Mouse (Mus musculus): Measurements from ENCODE around the gene Mapkap1. TPM values are rescaled to one million over a fixed set of nuclear protein-coding genes. Genes with fewer than 3 reads are reported as not detected.
A peak's percentile ranks its signal among the peaks of the same experiment; 100 is the strongest.

The Mapkap1 gene
- 62.1 and 67.9 TPM in 2 replicates for polyA plus RNA-seq (2015; fragmentation: Nextera tagmentation; extraction: Ambion mirVana)

DNA sequence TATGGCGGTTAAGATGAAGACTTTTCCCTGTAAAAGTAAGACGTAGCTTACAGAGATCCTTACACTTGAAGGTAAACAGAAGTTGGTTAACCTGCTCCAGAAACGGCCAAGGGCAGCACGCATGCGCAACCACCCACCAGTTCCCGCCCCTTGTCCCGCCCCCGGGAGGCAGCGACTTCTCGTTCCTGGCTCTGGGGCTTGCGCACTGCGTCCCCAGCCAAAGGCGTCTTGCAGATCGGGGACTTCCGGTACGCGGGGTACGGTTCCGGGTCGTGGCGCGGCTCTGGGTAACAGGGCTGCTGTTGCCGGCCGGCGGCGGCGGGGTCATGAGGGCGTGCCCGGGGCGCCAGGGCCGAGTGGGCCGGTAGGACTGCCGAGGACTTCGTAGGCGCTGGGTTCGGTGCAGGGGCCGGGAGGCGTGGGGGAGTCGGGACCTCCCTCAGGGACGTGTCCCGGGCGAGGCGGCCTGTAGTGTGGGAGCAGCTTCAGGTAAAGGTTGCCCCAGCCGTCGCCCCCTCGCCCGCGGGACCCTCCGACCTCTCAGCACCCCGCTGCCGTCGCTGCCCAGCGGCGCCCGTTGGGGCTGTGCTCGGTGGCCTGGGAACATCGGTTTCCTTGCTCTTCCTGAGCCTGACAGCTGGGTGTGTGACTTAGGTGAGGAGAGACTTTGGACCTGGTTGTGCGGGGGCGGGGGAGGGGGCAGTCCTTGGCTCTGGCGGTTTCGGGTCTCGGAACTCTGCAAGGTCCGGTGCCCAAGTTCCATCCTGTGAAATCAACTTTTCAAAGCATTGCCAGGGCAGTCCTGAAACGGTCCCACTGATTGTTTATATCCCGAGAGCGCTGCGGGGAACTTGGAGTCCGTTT lies at the start of gene Mapkap1:
Gene Mapkap1 (plus strand): TSS at position 171 of the 864 bp plus-strand sequence.
- no peaks in the 10 kb centered on the region for H3K9me3 ChIP-seq (ENCODE audit: low read length)
- TF ChIP-seq CTCF (IDR thresholded peaks at IDR 0.05) (no peak), EP300 (IDR thresholded peaks at IDR 0.05) (no peak)
- H3K27me3 ChIP-seq (replicated peaks; ENCODE audit: insufficient read depth, low read length): no peaks in the 10 kb centered on the region
- peak within 1 kb of the TSS; percentile 80 for H3K4me2 ChIP-seq (replicated peaks; ENCODE audit: low read depth, low read length)
- no peaks in the 10 kb centered on the region; the same call in 1 of the 2 replicates for H3K4me1 ChIP-seq (ENCODE audit: insufficient read depth, low read depth, low read length)
- H3K27ac ChIP-seq (ENCODE audit: low read length): peak within 1 kb of the TSS; percentile 77
- ATAC-seq: peak; percentile 100
- under 1% methylated on average over 46 of the region's 68 CpGs for WGBS
- no peaks in the 10 kb centered on the region for H3K36me3 ChIP-seq (ENCODE audit: insufficient read depth, low read length)
- peak within 1 kb of the TSS; percentile 85 for H3K9ac ChIP-seq (replicated peaks; ENCODE audit: low read depth)
- peak; percentile 98 for DNase-seq (ENCODE audit: low spot score)
- H3K4me3 ChIP-seq (ENCODE audit: low read depth, low read length): peak within 1 kb of the TSS; percentile 87

DNA sequence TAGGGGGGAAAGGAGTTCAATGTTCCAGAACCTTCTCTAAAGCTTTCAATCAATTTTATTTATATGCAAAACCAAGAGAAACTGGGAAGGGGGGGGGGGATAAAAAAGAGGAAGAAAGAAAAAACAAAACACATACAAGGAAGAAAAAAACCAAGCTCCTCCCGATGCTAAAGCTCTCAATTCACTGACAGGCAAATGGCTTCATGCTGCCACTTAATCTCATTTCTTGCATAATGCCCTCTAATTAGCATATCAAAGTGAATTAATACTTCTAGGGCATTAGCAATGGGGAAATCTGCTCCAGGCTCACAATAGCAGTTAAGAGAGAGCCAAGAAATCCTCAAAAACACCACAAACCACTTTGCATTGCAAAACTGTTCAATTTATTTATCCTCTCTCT lies 42.9 kb upstream of the Mapkap1 start:
- Histone ChIP-seq H3K4me2 (replicated peaks; ENCODE audit: low read depth, low read length) (no peak overlapping the region), H3K9ac (replicated peaks; ENCODE audit: low read depth) (no peak overlapping the region), H3K4me1 (ENCODE audit: insufficient read depth, low read depth, low read length) (no peaks in the 10 kb centered on the region), H3K9me3 (ENCODE audit: low read length) (no peaks in the 10 kb centered on the region), H3K27ac (ENCODE audit: low read length) (no peak overlapping the region), H3K27me3 (replicated peaks; ENCODE audit: insufficient read depth, low read length) (no peaks in the 10 kb centered on the region), H3K4me3 (ENCODE audit: low read depth, low read length) (no peak overlapping the region), H3K36me3 (ENCODE audit: insufficient read depth, low read length) (no peaks in the 10 kb centered on the region)
- 13% methylated on average over 1 of the region's 1 CpGs for WGBS
- DNase-seq (ENCODE audit: low spot score) (peak; percentile 73), ATAC-seq (peak; percentile 40; the same call in 1 of the 2 replicates)
- TF ChIP-seq CTCF (IDR thresholded peaks at IDR 0.05) (no peak), EP300 (IDR thresholded peaks at IDR 0.05) (0 out of 2 replicates have a peak, but pooled peaks have one; percentile 12)

DNA sequence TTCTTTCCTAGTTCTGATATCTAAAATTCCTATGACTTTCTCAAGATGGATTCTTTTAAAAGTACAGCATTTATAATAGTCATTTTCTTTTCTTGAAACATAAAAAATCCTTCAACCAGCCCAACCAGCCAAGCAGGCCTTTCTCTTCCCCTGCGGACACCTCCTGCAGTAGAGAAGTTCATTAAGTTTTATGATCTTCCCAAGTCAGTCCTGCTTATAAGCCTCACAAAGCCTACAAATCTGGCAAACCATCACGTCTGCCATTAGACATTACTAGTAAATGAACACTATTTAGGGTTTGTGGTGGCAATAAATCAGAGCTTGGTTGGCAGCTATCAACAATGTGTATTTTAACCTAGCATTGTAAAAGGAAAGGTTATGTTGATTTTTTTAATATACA lies 39.5 kb upstream of the Mapkap1 start:
- Histone ChIP-seq H3K4me1 (ENCODE audit: insufficient read depth, low read depth, low read length) (no peaks in the 10 kb centered on the region), H3K36me3 (ENCODE audit: insufficient read depth, low read length) (no peaks in the 10 kb centered on the region), H3K27me3 (replicated peaks; ENCODE audit: insufficient read depth, low read length) (no peaks in the 10 kb centered on the region), H3K4me2 (replicated peaks; ENCODE audit: low read depth, low read length) (no peak overlapping the region), H3K4me3 (ENCODE audit: low read depth, low read length) (no peak overlapping the region), H3K9ac (replicated peaks; ENCODE audit: low read depth) (no peak overlapping the region), H3K27ac (ENCODE audit: low read length) (no peak overlapping the region), H3K9me3 (ENCODE audit: low read length) (no peaks in the 10 kb centered on the region)
- DNase-seq (ENCODE audit: low spot score) (no peak), ATAC-seq (no peak)
- 76% methylated on average over 2 of the region's 2 CpGs for WGBS
- no peak for TF ChIP-seq EP300 (IDR thresholded peaks at IDR 0.05)
- no peak for TF ChIP-seq CTCF (IDR thresholded peaks at IDR 0.05)

DNA sequence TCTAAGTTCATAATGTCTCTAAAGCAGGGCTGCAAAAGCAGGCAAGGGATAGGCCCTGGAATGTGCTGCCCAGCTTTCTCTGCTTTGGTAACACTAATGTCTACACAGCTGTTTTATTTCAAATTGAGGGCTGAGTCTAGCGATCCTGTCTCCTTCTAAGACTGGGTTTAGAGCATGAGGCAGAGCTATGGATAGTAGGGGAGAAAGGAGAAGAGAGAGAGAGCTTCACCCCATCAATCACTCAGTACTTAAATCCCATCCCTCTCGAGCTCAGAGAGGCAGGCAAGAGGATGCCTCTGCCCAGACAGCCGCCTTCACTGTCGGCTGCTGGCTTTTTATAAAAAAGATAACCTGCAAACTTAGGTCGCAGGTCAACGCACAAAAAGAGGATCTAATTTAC lies 38.2 kb upstream of the Mapkap1 start:
- Histone ChIP-seq H3K4me1 (ENCODE audit: insufficient read depth, low read depth, low read length) (no peaks in the 10 kb centered on the region), H3K4me2 (replicated peaks; ENCODE audit: low read depth, low read length) (peak overlapping the region; percentile 34; the same call in 1 of the 2 replicates), H3K9me3 (ENCODE audit: low read length) (no peaks in the 10 kb centered on the region), H3K27me3 (replicated peaks; ENCODE audit: insufficient read depth, low read length) (no peaks in the 10 kb centered on the region), H3K4me3 (ENCODE audit: low read depth, low read length) (no peak overlapping the region), H3K36me3 (ENCODE audit: insufficient read depth, low read length) (no peaks in the 10 kb centered on the region), H3K9ac (replicated peaks; ENCODE audit: low read depth) (no peak overlapping the region), H3K27ac (ENCODE audit: low read length) (0 out of 2 replicates have a peak overlapping the region, but pooled peaks have one; percentile 3)
- 23% methylated on average over 6 of the region's 6 CpGs for WGBS
- peak; percentile 61 for DNase-seq (ENCODE audit: low spot score)
- no peak for TF ChIP-seq EP300 (IDR thresholded peaks at IDR 0.05)
- TF ChIP-seq CTCF (IDR thresholded peaks at IDR 0.05): no peak
- ATAC-seq: no peak

DNA sequence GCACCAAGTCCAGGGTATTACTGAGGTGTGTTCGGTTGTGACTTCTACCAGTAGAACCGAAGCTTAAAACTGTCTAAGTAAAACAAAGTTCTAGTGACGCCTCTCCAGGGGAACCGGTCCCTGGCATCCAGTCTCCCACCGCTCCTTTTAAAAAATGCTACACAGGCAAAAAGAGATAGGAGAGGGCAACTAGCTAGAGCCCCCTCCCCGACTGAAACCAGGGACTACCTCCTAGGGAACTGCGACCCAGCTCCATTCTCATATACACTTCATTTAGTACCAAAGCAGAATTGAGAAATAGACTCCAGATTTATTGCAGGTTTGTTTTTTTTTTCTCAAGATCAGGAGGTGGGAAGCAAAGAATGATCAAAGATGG lies 36.2 kb upstream of the Mapkap1 start:
- DNase-seq (ENCODE audit: low spot score): peak; percentile 21
- TF ChIP-seq EP300 (IDR thresholded peaks at IDR 0.05) (no peak), CTCF (IDR thresholded peaks at IDR 0.05) (no peak)
- peak overlapping the region; percentile 94 for H3K4me3 ChIP-seq (ENCODE audit: low read depth, low read length)
- H3K4me1 ChIP-seq (ENCODE audit: insufficient read depth, low read depth, low read length): no peaks in the 10 kb centered on the region
- no peaks in the 10 kb centered on the region for H3K27me3 ChIP-seq (replicated peaks; ENCODE audit: insufficient read depth, low read length)
- ATAC-seq: no peak
- no peaks in the 10 kb centered on the region for H3K9me3 ChIP-seq (ENCODE audit: low read length)
- H3K27ac ChIP-seq (ENCODE audit: low read length): no peak overlapping the region; the same call in 1 of the 2 replicates
- WGBS: 13% methylated on average over 7 of the region's 7 CpGs
- peak overlapping the region; percentile 98 for H3K4me2 ChIP-seq (replicated peaks; ENCODE audit: low read depth, low read length)
- no peak overlapping the region; the same call in 1 of the 2 replicates for H3K9ac ChIP-seq (replicated peaks; ENCODE audit: low read depth)
- H3K36me3 ChIP-seq (ENCODE audit: insufficient read depth, low read length): no peaks in the 10 kb centered on the region

DNA sequence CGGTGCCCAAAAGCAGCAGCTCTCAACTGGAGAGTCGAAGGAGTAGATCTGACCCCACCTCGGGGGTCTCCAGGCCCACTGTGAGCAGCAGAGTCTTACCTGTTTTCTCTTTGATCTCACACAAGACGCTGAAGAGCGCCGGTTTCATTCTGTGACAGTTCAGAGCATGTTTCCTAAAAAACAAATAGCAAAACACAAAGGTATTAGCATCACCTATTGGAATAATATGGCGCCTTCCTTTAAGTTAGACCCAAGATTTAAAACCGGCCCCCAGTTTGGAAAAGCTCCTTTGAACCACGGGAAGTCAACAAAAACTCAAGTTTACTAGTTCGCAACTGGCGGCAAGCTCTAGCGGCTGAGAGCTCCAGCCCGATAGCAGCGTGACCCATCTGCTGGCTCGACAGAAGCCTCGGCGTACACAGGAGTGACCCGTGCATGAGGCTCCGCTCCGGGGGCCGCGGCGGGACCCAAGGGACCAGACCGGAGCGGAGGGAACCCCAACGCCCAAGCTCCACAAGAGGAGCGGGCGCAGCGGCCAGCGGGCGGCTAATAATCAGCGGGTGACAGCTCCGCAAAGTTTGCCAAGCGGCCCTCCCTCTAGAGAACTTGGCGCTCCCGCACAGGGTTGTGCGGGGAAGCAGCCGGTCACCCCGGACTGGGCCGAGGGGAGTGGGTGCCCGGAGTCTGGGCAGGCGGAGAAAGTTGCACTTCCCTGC lies 35.7 kb upstream of the Mapkap1 start:
- TF ChIP-seq EP300 (IDR thresholded peaks at IDR 0.05) (no peak), CTCF (IDR thresholded peaks at IDR 0.05) (no peak)
- H3K4me2 ChIP-seq (replicated peaks; ENCODE audit: low read depth, low read length): peak overlapping the region; percentile 98
- no peaks in the 10 kb centered on the region for H3K9me3 ChIP-seq (ENCODE audit: low read length)
- under 1% methylated on average over 41 of the region's 42 CpGs for WGBS
- peak overlapping the region; percentile 81 for H3K9ac ChIP-seq (replicated peaks; ENCODE audit: low read depth)
- no peak for ATAC-seq
- peak overlapping the region; percentile 94 for H3K4me3 ChIP-seq (ENCODE audit: low read depth, low read length)
- H3K27me3 ChIP-seq (replicated peaks; ENCODE audit: insufficient read depth, low read length): no peaks in the 10 kb centered on the region
- H3K27ac ChIP-seq (ENCODE audit: low read length): peak overlapping the region; percentile 98
- no peaks in the 10 kb centered on the region for H3K4me1 ChIP-seq (ENCODE audit: insufficient read depth, low read depth, low read length)
- DNase-seq (ENCODE audit: low spot score): peak; percentile 53
- H3K36me3 ChIP-seq (ENCODE audit: insufficient read depth, low read length): no peaks in the 10 kb centered on the region

Measured in lung, postnatal 0 days (tissue).